Mouse (Mus musculus) regulatory T cell (primary cell): Measurements from ENCODE around the gene Ugt1a5.

ENCODE experiments used
- in situ Hi-C: fragments of 300-600 bp; cut with MboI, MseI; formaldehyde crosslinking; loops from one replicate; pipeline ENCODE4 v1.15.1; 2025; ENCODE audit warnings: high pct_unique_total_duplicates

The Ugt1a5 gene

DNA sequence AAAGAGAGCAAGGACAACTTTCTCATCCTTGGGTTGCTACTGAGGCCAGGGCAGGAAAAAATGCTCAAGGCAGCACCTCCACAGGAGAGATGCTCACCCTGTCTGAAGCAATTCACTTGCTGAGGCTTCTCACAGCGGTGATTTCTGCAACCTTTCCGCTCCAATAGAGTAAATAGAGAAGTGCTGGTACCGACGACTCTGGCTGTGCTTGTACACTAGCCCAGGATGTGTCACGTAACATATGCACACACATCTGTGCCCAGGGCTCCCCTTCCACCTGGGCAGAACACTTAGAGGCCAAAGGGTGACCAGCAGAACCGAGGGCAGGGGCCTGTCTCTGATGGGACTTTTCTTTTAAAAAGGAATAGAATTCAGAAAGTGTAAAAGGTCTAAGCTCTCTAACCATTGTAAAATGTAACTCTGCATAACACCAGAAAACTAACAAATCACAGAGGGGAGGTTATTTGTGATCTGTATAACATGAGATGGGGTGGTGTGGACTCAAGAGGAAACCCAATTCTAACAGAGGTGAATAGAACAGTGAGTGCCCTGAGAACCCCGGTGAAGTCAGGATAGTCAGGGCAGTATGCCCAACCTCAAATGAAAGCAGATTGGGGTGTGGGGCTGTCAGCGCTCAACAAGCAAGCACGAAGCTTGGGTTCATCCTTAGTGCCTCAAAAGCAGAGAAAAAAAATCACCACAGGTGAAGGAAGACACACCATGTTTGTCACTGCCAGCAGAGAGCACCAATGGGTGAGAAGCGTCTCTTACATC is 95.0 kb downstream of the Ugt1a5 start:
- in situ Hi-C loops: no loop called here

- in situ Hi-C loops: no loop called here
Observed at GRCm38 (mm10) chr1:88261706-88262105, 95.9 kb downstream of the Ugt1a5 start.

DNA sequence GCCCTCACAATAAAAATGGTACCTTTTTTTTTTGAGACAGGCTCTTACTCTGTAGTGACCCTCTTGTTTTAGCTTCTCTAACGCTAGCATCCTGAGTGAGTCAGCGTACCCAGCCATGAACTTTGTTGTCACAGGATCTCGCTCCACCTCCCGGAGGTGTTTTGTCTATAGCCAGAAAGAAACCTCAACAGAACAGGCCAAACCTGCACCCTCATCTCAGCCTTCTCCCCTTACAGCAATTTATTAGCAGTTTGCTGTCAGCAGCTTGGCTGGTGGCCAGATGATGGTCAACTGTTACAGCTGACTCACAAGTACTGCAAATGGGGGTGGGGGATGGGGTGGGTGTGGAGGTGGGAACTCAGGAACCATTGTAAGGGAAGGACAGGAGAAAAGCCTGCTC is 96.4 kb downstream of the Ugt1a5 start:
- in situ Hi-C loops: no loop called here

DNA sequence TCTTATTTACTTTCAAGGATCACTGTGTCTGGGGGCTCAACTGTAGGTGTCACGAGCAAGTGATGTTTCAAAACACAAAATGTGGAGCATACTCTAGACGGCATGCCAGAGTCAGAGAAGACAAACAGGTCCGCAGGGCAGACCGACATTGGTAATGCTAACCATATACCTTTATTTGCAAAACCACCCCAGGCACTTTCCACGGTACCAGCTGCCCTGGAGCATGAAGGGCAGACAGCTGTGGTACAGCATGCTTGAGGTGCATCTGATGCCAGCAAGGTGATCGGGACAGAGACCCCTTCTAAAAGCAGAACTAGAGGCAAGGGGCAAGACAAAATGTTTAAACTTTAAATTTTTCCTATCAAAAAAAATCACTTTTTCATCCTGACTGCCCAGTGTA is 97.1 kb downstream of the Ugt1a5 start:
- in situ Hi-C loops: no loop called here

GRCm38 (mm10) chr1:88263778-88264177 is 98.0 kb downstream of the Ugt1a5 start:
- in situ Hi-C loops: no loop called here

- in situ Hi-C loops: no loop called here
Observed at GRCm38 (mm10) chr1:88264237-88264868, 98.5 kb downstream of the Ugt1a5 start.

DNA sequence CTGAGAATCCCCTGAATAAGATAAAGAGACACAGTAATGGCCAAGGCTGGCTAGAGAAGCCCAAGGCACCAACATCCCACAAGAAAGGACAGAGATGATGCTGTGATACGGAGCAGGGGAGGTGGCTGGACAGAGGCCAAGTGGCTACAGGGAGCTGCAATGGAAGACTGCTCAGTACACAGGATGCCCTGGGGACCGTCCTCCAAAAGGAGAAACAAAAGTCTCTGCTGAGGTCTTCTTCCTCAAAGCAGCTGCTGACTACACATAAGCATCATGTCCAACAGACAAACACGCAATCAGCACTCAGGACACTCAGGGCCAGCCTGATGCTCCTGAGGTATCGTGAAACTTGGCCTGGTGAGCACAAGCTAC is 99.0 kb downstream of the Ugt1a5 start:
- in situ Hi-C loops: no loop called here

DNA sequence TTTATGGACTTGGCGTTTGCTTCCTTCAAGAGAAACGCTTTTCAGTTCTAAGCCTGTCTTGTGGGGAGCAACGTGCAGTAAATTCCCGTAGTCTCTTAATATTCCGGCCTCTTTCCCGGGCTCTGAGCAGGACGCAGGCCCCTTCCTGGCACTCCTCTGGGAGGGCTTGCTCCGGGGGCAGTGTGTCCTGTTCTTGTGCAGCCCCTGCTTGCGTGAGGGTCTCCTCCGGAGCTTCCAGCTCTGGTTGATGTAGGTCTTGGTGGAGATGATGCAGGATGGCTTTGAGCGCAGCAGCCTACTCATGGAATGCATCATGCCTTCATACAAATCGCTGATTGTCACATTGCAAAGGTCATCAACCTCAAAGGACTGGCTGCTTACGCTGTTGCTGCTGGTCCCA is 100.3 kb downstream of the Ugt1a5 start:
- in situ Hi-C loops: no loop called here

- in situ Hi-C loops: no loop called here
Observed at GRCm38 (mm10) chr1:88267489-88267888, 101.7 kb downstream of the Ugt1a5 start.

DNA sequence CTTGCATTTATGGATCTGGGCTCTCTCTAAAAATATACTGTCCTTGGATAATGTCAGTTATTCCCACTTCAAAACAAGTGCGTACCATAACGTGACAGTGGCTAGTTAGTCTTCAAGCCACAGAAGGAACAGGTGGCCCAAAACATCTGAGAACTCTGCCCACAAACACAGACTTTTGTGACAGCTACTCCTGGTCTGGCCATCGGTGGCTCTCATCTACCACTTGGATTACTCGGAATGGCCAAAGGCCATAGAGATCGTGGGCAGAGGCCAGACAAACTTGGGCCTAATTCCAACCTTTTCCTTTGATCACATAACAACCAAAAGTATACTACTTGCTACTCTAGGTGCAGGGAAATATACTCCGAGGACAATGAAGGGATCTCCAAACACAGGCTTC is 102.3 kb downstream of the Ugt1a5 start:
- in situ Hi-C loops: no loop called here
